Mouse (Mus musculus) stomach, embryonic 14.5 days (tissue): ENCODE measurements around the gene Ldb1. TPM values are rescaled to one million over a fixed set of nuclear protein-coding genes. Genes with fewer than 3 reads are reported as not detected.

Experiments
- ATAC-seq: fragments of 200-750 bp; cut with Nextera tagmentation; 2 replicates; pipeline ENCODE4 v1.8.0; 2017; ENCODE audit warnings: low read depth, moderate TSS enrichment; ENCODE audit not compliant: insufficient number of reproducible peaks, insufficient read depth, low FRiP score
- H3K27ac ChIP-seq: fragments of 300-500 bp; sonication (generic); 2 replicates; pipeline ENCODE4 v1.5.1; 2014; ENCODE audit warnings: mild to moderate bottlenecking, low read length, moderate library complexity, mixed read lengths
- H3K27me3 ChIP-seq: fragments of 300-500 bp; sonication (generic); 2 replicates; pipeline ENCODE4 v1.6.1; 2014; ENCODE audit warnings: low read length, control low read depth, mixed read lengths; ENCODE audit not compliant: control insufficient read depth, insufficient read depth
- H3K36me3 ChIP-seq: fragments of 300-500 bp; sonication (generic); 2 replicates; pipeline ENCODE4 v1.6.1; 2014; ENCODE audit warnings: mild to moderate bottlenecking, control low read depth, low read length, moderate library complexity, mixed read lengths; ENCODE audit not compliant: control insufficient read depth, insufficient read depth
- H3K4me1 ChIP-seq: fragments of 300-500 bp; sonication (generic); 2 replicates; pipeline ENCODE4 v1.6.1; 2014; ENCODE audit warnings: low read length, control low read depth, mixed read lengths; ENCODE audit not compliant: control insufficient read depth, insufficient read depth
- H3K4me2 ChIP-seq: fragments of 300-500 bp; sonication (generic); replicated peaks from 2 replicates; pipeline ENCODE4 v1.6.1; 2014; ENCODE audit warnings: low read depth, low read length, control low read depth
- H3K4me3 ChIP-seq: fragments of 300-500 bp; sonication (generic); 2 replicates; pipeline ENCODE4 v1.5.1; 2014; ENCODE audit warnings: low read depth, low read length, control low read depth
- H3K9ac ChIP-seq: fragments of 300-500 bp; sonication (generic); replicated peaks from 2 replicates; pipeline ENCODE4 v1.6.1; 2014; ENCODE audit warnings: low read depth, mild to moderate bottlenecking, control low read depth, low read length, moderate library complexity, mixed read lengths
- H3K9me3 ChIP-seq: fragments of 300-500 bp; sonication (generic); 2 replicates; pipeline ENCODE4 v1.6.1; 2016; ENCODE audit warnings: low read depth, low read length, control low read depth; ENCODE audit not compliant: control insufficient read depth
- WGBS: fragments of 180-500 bp; shearing (Covaris S2); extraction: QIAGEN DNeasy Blood & Tissue Kit; methylation state at CpG from one replicate; pipeline ENCODE4 v1.1.7; 2014; 5-methylcytosine and 5-hydroxymethylcytosine counted together
- polyA plus RNA-seq: library from polyadenylated mRNA; unstranded; fragments of >200 nt; fragmentation: Nextera tagmentation; extraction: Ambion mirVana; gene quantifications from 2 replicates; pipeline ENCODE4 v1.2.1, GENCODE M21; 2014

The Ldb1 gene
- polyA plus RNA-seq, 1 experiment from 2014 or later = 75.9 TPM

DNA sequence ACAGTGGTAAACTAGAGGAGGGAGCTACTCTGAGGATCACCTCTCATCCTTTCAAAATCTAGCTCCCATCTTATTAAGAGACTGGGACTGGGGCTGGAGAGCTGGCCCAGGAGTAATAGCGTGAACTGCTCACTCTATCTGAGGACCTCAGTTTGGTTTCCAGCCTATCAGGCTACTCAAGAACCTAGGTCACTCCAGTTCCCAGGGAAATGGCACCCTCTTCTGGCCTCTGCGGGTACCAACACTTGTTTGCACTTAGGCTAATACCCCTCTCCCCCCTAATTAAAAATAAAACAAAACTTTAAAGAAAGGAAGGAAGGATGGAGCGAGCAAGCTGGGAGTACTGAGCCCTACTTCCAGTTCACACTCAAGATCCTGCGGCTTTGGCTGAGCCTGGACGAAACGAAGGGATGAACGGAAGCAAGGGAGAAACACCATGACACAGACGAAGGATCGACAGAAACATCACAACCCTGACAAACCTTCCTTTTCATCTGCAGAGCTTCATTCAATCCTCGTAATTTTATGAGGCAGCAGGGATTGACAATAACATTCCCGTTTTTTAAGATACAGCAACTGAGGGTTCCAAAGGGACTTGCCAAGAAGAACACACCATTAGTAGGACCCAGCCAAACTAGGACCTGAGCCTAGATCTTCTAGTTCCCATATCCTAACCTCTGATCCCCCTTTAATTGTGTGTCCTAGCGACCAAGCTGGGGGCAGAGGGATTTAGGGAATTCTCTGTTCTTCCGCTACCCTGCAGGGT, 8.4 kb downstream of the Ldb1 start:
- Histone ChIP-seq H3K4me1 (peaks cover 37% of the 10 kb centered on the region), H3K36me3 (peaks cover 51% of the 10 kb centered on the region), H3K27ac (peak overlapping the region; percentile 95; the same call in 1 of the 2 replicates)

DNA sequence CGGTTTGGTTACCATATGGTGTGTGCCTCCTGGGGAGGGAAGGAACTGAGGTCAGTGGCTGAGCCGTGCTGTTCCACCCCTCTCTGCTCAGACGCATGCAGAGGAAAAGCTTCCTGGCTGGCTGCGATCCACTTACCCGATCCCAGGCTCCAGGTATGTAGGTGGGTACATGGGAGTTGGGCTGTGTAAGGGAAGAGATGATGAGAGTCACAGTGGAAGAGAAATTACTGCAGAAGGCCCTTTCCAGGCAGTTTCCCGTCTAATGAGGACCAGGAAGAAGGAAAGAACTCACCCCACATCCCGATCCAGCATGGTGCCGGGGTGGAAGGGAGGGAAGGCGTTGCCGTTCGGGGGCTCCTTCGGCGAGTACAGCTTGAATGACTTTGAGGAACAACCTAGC, 9.0 kb downstream of the Ldb1 start:
- no peak overlapping the region for H3K27ac ChIP-seq
- WGBS = 90% methylated on average over 13 of the region's 13 CpGs
- H3K4me3 ChIP-seq = no peak overlapping the region
- H3K9me3 ChIP-seq = no peaks in the 10 kb centered on the region
- peaks cover 56% of the 10 kb centered on the region for H3K36me3 ChIP-seq
- no peaks in the 10 kb centered on the region for H3K27me3 ChIP-seq
- no peak for ATAC-seq
- no peak overlapping the region for H3K9ac ChIP-seq
- peaks cover 30% of the 10 kb centered on the region for H3K4me1 ChIP-seq
- H3K4me2 ChIP-seq = no peak overlapping the region

More for the DNA sequence above, 8.4 kb downstream of the Ldb1 start:
- peak overlapping the region; percentile 90 for H3K4me3 ChIP-seq
- H3K9ac ChIP-seq = peak overlapping the region; percentile 28; the same call in 1 of the 2 replicates
- H3K4me2 ChIP-seq = peak overlapping the region; percentile 98
- no peaks in the 10 kb centered on the region for H3K27me3 ChIP-seq
- no peaks in the 10 kb centered on the region for H3K9me3 ChIP-seq
- 71% methylated on average over 13 of the region's 13 CpGs for WGBS
- ATAC-seq = no peak

DNA sequence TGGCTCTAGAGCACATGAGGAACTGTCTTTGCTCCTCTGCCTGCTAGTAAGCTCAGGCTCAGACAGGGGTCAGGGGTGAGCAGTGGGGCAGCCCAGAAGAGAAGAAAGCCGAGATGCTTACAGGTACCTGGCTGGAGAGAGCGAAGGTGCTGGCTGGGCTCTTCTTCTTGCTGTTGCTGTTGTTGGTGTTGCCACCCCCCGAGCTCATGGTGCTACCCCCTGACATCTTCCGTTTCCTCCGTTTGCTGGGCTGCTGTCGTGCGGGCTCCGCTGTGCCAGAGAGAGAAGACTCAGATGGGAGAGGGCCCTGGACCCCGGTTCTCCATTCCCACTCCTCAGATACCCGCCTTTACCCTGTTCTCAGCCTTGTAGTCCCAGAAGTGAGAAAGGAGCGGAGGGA, 11.1 kb downstream of the Ldb1 start:
- H3K27ac ChIP-seq = no peak overlapping the region
- 93% methylated on average over 11 of the region's 11 CpGs for WGBS
- H3K4me2 ChIP-seq = no peak overlapping the region
- peaks cover 17% of the 10 kb centered on the region for H3K4me1 ChIP-seq
- H3K4me3 ChIP-seq = no peak overlapping the region
- peaks cover 58% of the 10 kb centered on the region for H3K36me3 ChIP-seq
- no peaks in the 10 kb centered on the region for H3K9me3 ChIP-seq
- H3K27me3 ChIP-seq = no peaks in the 10 kb centered on the region
- ATAC-seq = no peak
- no peak overlapping the region for H3K9ac ChIP-seq

DNA sequence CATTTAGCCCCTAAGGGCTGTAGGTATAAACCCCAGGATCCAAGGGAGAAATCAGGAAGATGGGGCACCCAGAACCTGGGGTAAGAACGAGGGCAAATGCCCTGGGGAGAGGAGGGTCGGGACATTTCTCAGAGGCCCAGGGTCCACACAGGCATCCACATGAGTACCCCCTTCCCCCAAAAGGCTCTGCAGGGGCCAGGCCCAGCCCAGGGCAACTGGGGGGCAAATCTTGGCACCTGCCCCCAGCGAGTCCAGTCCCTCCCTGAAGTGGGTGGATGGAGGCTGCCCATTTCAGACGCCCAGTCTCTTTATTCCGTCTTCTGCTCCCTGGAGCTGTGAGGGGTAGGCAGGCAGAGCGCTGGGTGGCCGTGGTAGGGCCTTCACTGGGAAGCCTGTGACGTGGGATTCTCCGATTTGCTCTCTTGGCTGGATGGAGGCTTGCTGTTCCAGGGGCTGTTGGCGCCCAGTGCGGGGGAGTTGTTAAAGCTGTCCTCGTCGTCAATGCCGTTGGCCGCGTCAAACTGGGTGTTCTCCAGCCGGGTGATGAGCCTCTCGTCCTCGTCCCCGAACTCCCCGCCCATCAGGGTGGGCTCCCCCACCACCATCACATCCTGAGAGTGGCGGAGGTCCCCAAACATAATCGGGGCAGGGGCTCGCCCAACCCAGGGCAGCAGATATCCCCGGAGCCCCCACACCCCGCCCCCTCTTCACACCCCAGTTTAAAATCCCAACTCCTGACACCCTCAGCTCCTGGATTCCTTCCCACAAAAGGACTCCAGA, 12.1 kb downstream of the Ldb1 start:
- no peak overlapping the region for H3K9ac ChIP-seq
- no peak overlapping the region for H3K27ac ChIP-seq
- no peaks in the 10 kb centered on the region for H3K9me3 ChIP-seq
- ATAC-seq = no peak
- peaks cover 58% of the 10 kb centered on the region for H3K36me3 ChIP-seq
- no peak overlapping the region for H3K4me2 ChIP-seq
- WGBS = 83% methylated on average over 26 of the region's 26 CpGs
- no peak overlapping the region for H3K4me3 ChIP-seq
- H3K4me1 ChIP-seq = peaks cover 16% of the 10 kb centered on the region
- H3K27me3 ChIP-seq = no peaks in the 10 kb centered on the region

DNA sequence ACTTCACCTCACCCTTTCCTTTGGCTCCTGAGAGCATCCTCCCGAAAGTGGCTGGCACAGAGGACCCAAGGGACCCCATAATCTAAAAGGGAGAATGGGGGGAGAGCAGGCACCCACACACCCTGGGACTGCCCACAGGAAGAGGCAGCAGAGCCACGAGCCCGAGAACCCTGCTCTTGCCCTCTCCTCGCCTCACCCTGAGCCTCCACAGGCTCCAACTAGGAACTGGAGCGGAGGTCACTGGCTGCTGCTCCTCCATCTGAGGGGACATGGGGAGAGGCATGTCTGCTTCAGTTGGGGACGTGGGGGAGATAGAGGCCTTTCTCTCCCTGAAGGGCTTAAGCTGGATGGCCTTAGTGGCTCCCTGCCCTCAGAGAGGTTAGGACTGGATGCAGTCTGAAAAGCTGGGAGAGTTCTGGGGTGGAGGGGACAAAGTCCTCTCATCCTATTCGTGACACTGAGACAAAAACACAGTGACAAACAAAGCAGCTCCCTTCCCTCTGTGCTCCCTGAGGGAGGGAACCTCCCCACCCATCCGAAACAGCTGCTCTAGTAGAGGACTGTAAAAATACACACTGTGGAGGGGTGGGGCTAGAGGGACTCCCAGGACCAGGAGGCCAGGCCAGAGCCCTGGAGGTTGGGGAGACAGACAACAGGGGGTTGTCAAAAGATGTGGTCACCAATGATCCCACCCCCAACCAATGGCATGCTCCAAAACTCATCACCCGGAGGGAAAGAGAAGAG, 13.2 kb downstream of the Ldb1 start:
- 77% methylated on average over 9 of the region's 9 CpGs for WGBS
- Histone ChIP-seq H3K9me3 (no peaks in the 10 kb centered on the region), H3K9ac (no peak overlapping the region), H3K4me3 (no peak overlapping the region), H3K27ac (no peak overlapping the region), H3K4me2 (no peak overlapping the region), H3K27me3 (no peaks in the 10 kb centered on the region), H3K36me3 (peaks cover 58% of the 10 kb centered on the region), H3K4me1 (peaks cover 6% of the 10 kb centered on the region; the same call in 1 of the 2 replicates)
- ATAC-seq = no peak

DNA sequence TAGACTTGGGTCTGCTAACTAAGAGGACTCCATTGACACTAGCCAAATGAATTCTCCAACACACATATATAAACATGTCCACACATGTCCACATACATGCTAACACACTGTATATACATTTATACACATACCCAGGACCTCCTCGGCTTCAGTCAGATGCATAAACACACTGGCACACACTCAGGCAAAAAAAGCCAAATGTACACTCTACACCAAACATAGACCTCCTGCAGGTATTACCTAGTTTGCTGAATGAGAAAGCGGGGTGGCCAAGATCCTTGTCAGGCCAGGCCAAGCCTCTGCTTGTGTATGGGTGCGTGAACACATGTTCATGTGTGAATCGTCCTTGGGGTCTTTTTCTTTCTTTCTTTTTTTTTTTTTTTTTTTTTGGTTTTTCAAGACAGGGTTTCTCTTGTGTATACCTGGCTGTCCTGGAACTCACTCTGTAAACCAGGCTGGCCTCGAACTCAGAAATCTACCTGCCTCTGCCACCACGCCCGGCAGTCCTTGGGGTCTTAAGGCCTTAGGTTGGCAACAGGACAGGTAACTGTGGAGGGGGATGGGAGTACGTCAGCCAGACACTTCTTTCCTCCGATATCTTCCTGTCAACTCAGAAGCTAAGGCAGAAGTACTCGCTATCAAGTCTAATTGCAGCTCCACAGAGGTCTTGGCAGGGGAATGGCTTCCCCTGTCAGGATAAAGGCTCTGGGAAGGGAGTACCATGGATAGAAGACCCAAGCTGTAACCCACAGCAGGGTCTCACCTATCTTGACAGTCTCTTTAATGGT, 14.6 kb downstream of the Ldb1 start:
- Histone ChIP-seq H3K4me3 (no peak overlapping the region), H3K4me2 (no peak overlapping the region), H3K27ac (no peak overlapping the region), H3K9ac (no peak overlapping the region), H3K27me3 (no peaks in the 10 kb centered on the region), H3K9me3 (no peaks in the 10 kb centered on the region), H3K4me1 (no peaks in the 10 kb centered on the region), H3K36me3 (peaks cover 45% of the 10 kb centered on the region)
- WGBS = 96% methylated on average over 10 of the region's 10 CpGs
- no peak for ATAC-seq

DNA sequence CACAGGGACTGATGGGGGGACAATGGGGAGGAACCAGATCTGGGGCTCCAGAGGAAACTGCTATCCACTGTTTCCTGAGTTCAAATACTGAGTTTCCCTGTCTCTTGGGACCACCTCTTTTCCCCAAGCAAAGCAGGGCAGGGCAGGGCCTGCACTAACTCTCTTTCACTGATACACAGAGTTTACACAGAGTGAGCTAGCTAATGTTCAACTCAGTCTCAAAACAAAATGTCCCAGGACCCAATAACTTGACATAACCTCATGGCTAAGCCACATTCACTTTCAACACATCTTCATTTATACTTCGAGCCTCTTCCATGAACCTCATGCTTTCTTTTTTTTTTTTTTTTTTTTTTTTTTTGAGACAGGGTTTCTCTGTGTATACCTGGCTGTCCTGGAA, 15.4 kb downstream of the Ldb1 start:
- no peak for ATAC-seq
- no peaks in the 10 kb centered on the region for H3K27me3 ChIP-seq
- H3K4me1 ChIP-seq = no peaks in the 10 kb centered on the region
- no peak overlapping the region for H3K9ac ChIP-seq
- no peak overlapping the region for H3K4me2 ChIP-seq
- H3K36me3 ChIP-seq = peaks cover 37% of the 10 kb centered on the region
- no peak overlapping the region for H3K27ac ChIP-seq
- no peak overlapping the region for H3K4me3 ChIP-seq
- H3K9me3 ChIP-seq = no peaks in the 10 kb centered on the region
- WGBS = 77% methylated on average over 1 of the region's 1 CpGs
